Mouse (Mus musculus) brown adipose tissue, adult 24 weeks (tissue): Measurements from ENCODE around the gene Aacs. TPM values are rescaled to one million over a fixed set of nuclear protein-coding genes. Genes with fewer than 3 reads are reported as not detected.

Experiments
- H3K27ac ChIP-seq: fragments of 200-500 bp; replicated peaks from 2 replicates; pipeline ENCODE4 v1.5.1; 2012; ENCODE audit warnings: low read depth, mild to moderate bottlenecking, low read length
- H3K4me1 ChIP-seq: fragments of 200-500 bp; 2 replicates; pipeline ENCODE4 v1.6.1; 2012; ENCODE audit warnings: low read length, mixed read lengths; ENCODE audit not compliant: control insufficient read depth, insufficient read depth, insufficient read length
- H3K4me3 ChIP-seq: fragments of 200-500 bp; 2 replicates; pipeline ENCODE4 v1.5.1; 2012; ENCODE audit warnings: low read depth, mild to moderate bottlenecking, low read length, moderate library complexity; ENCODE audit not compliant: insufficient read depth
- polyA plus RNA-seq: library from polyadenylated mRNA; stranded (reverse); fragments of >200 nt; gene quantifications from 2 replicates; pipeline ENCODE4 v1.2.4, GENCODE M21; 2012; ENCODE audit not compliant: missing spikeins, insufficient read depth, insufficient read length

Gene Aacs
- polyA plus RNA-seq, 1 experiment = 151 TPM

DNA sequence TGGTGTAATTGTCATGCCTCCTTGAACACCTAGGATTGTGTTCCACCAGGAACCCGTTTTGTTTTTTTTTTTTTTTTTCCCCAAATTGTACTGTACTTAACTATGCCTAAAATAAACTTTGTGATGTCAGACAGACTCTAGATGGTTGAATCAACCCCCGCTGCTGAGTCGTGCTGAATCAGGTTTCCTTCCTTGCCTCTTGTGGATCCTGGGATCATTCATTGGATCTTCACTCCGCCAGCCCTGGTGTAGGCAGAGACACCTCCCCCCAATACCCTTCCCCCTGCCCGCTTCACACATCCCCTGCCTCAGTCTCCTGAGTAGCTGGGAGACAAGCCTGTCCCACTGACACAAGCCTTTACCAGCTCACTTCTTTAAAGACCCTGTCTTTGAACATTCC, 26.3 kb upstream of the Aacs start:
- no peak overlapping the region for H3K4me3 ChIP-seq
- H3K4me1 ChIP-seq = peaks cover 10% of the 10 kb centered on the region
- H3K27ac ChIP-seq = no peak overlapping the region

DNA sequence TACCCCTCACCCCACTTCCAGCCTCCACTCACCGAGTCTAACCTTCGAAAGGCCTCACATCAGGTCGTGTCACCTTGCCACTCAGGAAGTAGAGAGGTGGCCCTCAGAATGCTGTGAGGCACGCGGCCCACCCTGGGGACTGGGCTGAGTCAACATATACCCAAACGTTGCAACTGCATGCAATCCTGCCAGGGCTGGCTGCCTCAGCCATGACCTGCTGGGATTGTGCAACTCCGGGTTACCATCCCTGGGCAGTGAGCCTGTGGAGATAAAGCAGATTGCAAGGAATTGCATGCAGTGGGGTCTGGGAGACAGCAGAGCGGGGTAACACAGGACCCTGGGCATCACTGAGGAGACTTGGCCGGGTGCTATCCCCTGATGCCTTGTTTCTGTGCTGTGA, 23.0 kb upstream of the Aacs start:
- Histone ChIP-seq H3K27ac (no peak overlapping the region), H3K4me3 (no peak overlapping the region)

DNA sequence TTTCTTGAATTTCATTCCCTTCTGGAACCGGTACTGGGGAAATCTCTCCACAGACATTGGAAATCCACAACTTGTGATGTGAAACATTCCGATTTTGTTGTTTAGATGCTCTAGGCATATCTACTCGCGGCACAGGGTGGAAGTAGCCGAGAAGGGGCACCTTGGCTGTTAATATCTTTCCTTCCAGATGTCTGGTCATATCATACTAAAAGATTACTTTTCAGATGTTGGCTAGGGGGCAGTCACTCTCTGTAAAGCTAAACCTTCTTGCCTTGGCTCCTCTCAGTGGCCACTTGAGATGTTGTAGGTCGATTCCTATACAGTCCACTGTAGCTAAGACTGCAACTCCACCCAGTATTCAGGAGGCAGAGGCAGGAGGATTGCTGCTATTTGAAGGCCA, 19.5 kb upstream of the Aacs start:
- H3K27ac ChIP-seq = no peak overlapping the region
- no peak overlapping the region for H3K4me3 ChIP-seq

More for the DNA sequence above, 23.0 kb upstream of the Aacs start:
- H3K4me1 ChIP-seq = peaks cover 10% of the 10 kb centered on the region

DNA sequence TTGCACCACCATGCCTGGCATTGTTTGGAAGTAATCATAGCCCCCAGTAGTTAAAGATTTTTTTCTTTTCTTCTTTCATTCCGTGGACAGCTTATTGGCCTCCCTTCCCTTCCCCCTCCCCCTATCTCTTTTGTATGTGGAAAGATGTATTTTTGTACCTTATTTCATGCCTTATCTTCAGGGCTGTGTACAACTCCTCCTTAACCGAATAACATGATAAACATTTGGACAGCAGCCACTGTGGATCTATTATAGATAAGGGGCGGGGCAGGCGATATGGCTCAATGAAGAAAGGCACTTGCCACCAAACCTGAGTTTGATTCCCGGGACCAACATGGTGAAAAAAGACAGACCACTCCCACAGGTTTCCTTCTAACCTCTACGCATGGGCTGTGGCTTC, 18.1 kb upstream of the Aacs start:
- no peak overlapping the region for H3K27ac ChIP-seq
- no peak overlapping the region for H3K4me3 ChIP-seq
- H3K4me1 ChIP-seq = no peaks in the 10 kb centered on the region

More for the DNA sequence above, 19.5 kb upstream of the Aacs start:
- peaks cover 7% of the 10 kb centered on the region for H3K4me1 ChIP-seq

DNA sequence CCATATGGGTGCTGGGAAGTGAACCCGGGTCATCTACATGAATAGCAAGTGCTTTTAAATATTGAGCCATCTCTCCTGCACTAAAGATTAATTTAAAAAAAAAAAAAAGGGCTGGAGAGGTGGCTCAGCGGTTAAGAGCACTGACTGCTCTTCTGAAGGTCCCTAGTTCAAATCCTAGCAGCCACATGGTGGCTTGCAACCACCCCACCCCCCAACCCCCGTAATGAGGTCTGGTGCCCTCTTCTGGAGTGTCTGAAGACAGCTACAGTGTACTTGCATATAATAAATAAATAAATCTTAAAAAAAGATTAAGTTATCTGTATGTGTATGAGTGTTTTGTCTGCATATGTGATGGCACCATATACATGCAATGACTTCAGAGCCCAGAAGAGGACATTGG, 15.0 kb upstream of the Aacs start:
- Histone ChIP-seq H3K27ac (no peak overlapping the region), H3K4me3 (no peak overlapping the region), H3K4me1 (no peaks in the 10 kb centered on the region)

DNA sequence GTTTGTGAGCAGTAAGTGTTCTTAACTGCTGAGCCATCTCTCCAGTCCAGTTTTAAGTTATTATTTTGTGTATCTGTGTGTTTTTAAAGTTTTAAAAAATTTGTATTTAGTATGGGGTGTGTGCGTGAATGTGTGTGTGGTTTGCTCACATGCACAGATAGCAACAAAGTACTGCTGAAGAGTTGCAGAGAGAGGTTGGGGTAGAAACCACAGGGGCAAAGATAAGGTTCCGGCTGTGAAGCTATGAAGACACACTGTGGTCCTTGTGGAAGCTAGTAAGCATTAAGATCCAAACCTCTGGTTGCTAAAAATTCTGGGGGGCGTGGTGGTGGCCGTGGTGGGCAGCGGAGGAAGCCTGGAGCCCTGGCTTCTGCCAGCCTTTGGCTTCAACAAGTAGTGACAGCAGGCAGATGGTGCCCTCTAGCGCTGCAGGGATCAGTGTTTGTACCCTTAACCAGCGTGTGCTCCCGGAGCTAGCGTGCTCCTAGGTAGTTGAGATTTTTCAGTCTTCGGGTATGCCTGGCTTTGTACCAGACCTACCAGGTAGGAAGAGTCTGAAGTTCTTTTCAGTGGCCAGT, 13.7 kb upstream of the Aacs start:
- H3K27ac ChIP-seq = no peak overlapping the region
- H3K4me3 ChIP-seq = no peak overlapping the region
- H3K4me1 ChIP-seq = no peaks in the 10 kb centered on the region

DNA sequence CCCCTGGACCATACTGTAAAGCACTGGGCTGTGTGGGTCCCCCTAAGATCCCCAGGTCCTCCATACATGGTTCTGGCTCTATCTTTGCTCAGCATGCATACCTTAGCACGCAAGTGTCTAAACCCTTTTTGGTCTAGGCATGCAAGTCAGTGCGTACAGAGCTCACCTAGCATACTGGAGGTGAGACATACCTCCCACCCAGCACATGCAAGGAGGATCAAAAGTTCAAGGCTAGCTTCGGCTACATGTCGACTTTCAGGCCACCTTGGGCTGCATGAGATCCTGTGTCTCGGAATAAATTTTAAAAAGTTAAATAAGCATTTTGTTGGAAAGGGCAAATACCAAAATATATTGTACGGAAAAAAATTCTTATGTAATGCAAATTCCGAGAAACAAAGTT, 10.4 kb upstream of the Aacs start:
- Histone ChIP-seq H3K4me3 (no peak overlapping the region), H3K4me1 (no peaks in the 10 kb centered on the region), H3K27ac (no peak overlapping the region)

DNA sequence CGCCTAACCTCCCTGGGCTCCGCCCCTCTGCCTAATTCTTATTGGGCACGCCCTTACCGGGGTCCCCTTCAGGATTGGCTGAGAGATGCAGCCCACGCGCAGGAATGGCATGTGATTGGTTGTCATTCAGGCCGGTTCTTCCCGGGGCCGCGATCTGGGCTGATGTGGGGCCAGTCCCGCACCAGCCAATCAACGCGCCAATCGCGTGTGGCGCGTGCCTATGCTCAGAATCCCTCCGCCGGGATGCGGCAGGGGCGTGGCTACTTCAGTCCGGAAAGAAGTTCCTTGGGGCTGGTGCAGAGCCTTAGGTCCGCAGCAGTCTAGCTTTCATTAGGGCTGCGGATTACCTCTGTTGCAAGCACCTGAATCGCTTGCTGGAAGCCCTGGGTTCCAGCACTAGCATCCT, 9.9 kb upstream of the Aacs start:
- H3K4me1 ChIP-seq = no peaks in the 10 kb centered on the region

DNA sequence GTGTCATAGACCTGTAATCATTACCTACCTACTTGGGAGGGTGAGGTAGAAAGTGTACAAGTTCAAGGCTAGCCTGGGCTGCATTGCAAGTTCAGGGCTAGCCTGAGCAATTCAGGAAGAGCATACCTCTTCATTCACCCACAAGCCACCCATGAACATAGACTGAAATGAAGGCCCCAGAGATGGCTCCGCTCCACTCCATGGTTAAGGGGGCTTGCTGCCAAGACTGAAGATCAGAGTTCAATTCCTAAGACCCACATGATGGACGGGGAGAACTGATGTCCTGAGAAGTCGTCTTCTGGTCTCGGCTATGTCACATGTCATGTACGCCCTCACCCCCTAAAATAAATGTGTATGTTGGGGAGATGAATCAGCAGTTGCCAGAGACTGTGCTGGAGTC, 9.1 kb upstream of the Aacs start:
- Histone ChIP-seq H3K4me3 (no peak overlapping the region), H3K4me1 (no peaks in the 10 kb centered on the region), H3K27ac (peak overlapping the region; percentile 59)

More for the DNA sequence above, 9.9 kb upstream of the Aacs start:
- no peak overlapping the region for H3K27ac ChIP-seq
- H3K4me3 ChIP-seq = peak overlapping the region; percentile 43

DNA sequence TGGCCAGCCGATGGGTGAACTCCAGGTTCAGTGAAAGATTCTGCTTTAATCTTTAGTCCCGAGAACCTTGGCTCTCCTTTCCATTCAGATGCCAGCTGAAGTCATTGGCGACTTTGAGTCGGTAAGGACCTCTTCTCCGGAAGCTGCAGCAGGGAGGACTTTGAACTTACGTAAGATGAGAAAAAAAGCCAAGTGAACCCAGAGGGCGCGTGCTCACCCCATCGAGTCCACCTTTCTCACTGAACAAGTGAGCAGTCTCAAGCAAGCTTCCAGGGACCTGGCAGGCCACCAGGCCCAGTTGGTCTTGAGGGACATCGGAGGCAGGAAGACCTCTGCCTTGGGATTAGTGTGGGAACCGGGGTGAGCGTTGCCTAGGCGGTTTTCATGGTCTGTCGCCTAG, 8.4 kb upstream of the Aacs start:
- Histone ChIP-seq H3K4me1 (no peaks in the 10 kb centered on the region), H3K27ac (peak overlapping the region; percentile 59), H3K4me3 (no peak overlapping the region)

DNA sequence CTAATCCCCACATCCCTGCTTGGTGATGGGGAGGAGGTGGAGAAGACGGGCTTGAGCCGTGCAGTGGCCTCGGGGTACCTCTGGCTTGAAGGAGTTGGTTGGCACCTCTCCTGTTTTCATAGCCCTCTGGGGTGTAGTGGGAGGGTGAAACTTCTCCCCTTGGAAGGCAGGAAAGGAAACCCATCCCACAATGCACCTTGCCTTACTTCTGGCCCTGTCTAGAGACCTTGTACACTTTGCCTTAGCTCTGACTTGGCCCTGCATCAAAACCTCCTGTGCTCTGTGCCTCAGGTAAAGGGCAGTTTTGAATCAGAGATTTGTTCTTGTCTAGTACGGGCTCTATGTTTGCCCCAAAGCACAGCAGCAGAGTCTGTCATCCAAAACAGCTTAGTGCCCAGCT, 4.9 kb upstream of the Aacs start:
- H3K4me1 ChIP-seq = no peaks in the 10 kb centered on the region
- H3K4me3 ChIP-seq = no peak overlapping the region
- no peak overlapping the region for H3K27ac ChIP-seq

DNA sequence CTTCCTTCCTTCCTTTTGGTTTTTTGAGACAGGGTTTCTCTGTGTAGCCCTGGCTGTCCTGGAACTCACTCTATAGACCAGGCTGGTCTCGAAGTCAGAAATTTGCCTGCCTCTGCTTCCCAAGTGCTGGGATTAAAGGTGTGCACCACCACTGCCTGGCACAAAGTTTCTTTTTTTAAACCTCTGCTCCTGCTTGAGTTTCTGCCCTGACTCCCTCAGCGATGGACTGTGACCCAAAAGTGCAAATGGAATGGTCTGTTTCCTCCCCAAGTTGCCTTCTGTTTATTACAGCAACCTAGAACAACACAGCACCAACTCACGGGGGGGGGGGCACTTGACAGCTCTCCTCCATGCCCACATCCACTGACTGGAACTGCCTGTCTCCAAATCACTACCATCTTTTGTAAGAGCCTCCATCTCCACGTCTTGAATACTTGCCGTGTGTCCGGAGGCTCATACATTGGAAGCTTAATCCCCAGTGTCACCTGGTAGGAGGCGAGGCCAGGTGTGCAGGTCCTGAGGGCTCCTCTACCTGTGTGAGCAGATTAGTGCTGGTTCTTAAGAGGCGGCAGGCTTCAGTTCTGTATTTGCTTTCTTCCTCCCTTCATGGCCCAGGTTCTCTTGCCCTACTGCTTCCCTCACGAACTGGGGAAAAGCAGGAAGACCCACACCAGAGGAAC, 2.7 kb upstream of the Aacs start:
- H3K27ac ChIP-seq = no peak overlapping the region
- peaks cover 14% of the 10 kb centered on the region for H3K4me1 ChIP-seq
- H3K4me3 ChIP-seq = no peak overlapping the region

DNA sequence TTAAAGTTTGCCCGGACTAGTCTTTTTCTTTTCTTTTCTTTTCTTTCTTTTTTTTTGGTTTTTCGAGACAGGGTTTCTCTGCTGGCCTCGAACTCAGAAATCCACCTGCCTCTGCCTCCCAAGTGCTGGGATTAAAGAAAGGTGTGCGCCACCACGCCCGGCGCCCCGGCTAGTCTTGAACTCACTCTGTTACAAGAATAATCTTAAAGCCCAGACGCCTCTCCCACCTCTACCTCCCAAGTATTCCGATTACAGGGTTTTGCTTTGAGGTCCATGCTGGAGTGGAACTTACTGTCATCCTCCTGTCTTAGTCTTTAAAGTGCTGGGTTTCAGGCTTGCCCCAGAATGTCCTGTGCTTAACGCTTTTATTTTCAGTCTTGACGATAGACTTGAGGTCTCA, 584 bp upstream of the Aacs start:
- H3K4me3 ChIP-seq = peak overlapping the region; percentile 64
- peaks cover 14% of the 10 kb centered on the region for H3K4me1 ChIP-seq
- H3K27ac ChIP-seq = no peak overlapping the region

DNA sequence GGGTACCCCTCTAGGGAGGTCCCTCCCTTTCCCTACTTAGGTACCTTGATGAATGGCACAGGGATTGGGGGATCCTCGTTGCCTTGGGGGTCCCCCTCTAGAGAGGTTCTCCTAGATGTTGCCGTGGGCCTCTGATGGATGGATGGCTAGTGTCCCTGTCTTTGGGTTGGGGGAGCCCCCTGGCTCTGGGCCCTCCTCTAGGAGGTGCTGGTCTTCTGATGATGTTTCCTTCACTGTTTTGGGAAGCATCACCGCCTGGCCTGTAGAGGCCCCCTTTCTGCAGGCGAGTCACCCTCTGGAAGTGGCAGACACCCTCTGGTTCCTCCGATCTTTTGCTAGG, 642 bp downstream of the Aacs start:
- Histone ChIP-seq H3K27ac (no peak overlapping the region), H3K4me1 (peaks cover 14% of the 10 kb centered on the region), H3K4me3 (peak overlapping the region; percentile 64)

DNA sequence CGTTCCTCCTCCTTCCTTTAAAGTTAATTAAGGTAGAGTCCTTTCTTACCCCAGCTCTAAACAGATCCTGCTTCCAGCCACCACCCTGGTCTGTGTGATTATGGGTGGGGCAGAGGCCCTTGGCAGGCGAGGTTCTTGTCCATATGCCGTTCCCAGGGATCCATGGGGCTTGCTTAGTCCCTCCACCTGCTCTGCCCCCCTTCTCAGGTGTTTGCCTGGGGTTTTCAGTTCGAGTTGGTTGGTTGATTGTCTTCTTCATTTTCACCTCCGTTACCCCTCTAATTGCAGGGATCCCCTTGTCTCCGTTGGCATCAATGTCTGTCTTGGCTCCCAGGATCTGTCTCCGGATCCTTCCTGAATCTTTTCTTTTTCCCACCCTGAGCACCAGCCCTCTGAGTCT, 1.2 kb downstream of the Aacs start:
- peak overlapping the region; percentile 64 for H3K4me3 ChIP-seq

DNA sequence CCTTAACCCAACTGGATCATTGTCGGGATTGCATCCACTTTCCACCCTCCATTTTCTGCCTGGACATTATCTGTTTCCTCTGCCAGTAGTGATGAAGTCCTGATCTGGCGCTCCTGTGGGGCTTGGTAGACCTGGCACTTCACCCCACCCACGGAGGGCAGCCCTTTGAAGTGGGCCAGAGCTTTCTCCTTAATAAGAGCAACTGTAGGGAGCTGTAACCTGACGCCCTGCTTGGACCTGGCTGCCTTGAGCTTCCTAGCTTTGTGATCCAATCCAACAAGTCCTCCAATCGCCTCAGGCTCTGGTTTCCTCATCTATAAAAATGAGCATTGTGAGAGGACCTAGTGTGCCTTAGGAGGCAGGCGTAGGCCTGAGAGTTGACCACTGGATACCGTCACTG, 1.9 kb downstream of the Aacs start:
- peak overlapping the region; percentile 64; the same call in 1 of the 2 replicates for H3K4me3 ChIP-seq

More for the DNA sequence above, 1.2 kb downstream of the Aacs start:
- no peak overlapping the region for H3K27ac ChIP-seq
- peaks cover 14% of the 10 kb centered on the region for H3K4me1 ChIP-seq

More for the DNA sequence above, 1.9 kb downstream of the Aacs start:
- Histone ChIP-seq H3K4me1 (peaks cover 14% of the 10 kb centered on the region), H3K27ac (no peak overlapping the region)
